Mouse (Mus musculus) bone marrow macrophage, adult 2 months (primary cell): Measurements from ENCODE around the gene Rexo1. TPM values are rescaled to one million over a fixed set of nuclear protein-coding genes. Genes with fewer than 3 reads are reported as not detected.

Experiments
- H3K27ac ChIP-seq: 2 replicates; pipeline ENCODE4 v1.5.1; 2012; ENCODE audit warnings: low read depth, low read length; ENCODE audit not compliant: insufficient read depth
- H3K4me1 ChIP-seq: 2 replicates; pipeline ENCODE4 v1.6.1; 2012; ENCODE audit warnings: low read length; ENCODE audit not compliant: control insufficient read depth, insufficient read depth
- H3K4me3 ChIP-seq: 2 replicates; pipeline ENCODE4 v1.5.1; 2012; ENCODE audit warnings: mild to moderate bottlenecking, low read length, moderate library complexity; ENCODE audit not compliant: insufficient read depth
- CTCF ChIP-seq: IDR thresholded peaks from 2 replicates; pipeline ENCODE4 v1.5.1; 2012; ENCODE audit warnings: low read depth, mild to moderate bottlenecking, low read length, moderate library complexity
- POLR2A ChIP-seq: IDR thresholded peaks from 2 replicates; pipeline ENCODE4 v1.6.1; 2012; ENCODE audit warnings: mild to moderate bottlenecking, low read depth, low read length, borderline replicate concordance
- polyA plus RNA-seq: library from polyadenylated mRNA; stranded (reverse); fragments of >200 nt; gene quantifications from 2 replicates; pipeline ENCODE4 v1.2.4, GENCODE M21; 2012; ENCODE audit not compliant: missing spikeins, insufficient read depth, insufficient read length

Rexo1 gene
- polyA plus RNA-seq, 1 experiment = 29.8 TPM

DNA sequence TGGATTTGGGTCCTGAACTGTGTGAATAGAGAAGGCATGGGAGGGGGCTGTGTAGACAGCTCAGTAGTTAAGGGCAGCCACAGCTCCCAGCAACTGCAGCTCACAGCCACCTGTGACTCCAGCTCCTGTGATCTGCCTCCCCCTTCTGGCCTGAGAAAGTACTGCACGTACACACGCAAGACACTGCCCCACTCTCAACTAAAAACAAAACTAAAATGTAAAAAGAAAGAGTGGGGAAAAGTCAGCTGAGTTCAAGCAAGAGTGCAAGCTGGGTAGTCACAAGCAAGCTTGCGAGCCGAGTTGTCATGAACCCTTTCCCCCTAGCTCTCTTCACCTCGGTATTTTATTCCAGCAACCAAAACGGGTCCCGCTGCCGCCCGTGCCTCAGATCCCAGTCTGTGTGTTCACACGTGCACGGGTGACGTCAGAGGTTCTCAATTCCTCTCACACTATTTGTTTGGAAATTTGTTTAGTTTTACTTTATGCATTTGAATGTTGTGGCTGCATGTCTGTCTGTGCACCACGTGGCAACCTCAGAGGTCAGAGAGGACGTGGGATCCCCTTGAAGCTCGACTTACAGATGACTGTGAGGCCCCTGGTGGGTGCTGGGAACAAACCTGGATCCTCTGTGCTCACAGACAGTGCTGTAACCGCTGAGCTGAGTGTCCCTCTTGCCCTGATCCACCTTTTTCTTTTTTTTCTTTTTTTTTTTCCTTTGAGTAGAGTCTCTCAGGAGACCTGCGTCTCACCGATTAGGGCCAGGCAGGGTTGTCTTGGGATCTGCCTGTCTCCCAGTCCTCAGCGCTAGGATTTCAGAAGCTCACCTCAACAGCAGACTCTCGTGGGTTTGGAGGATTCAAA is 51.7 kb downstream of the Rexo1 start:
- peak overlapping the region; percentile 57 for H3K4me3 ChIP-seq
- peak; percentile 57 for TF ChIP-seq CTCF
- no peak for TF ChIP-seq POLR2A
- H3K4me1 ChIP-seq = peaks cover 9% of the 10 kb centered on the region
- H3K27ac ChIP-seq = no peak overlapping the region

DNA sequence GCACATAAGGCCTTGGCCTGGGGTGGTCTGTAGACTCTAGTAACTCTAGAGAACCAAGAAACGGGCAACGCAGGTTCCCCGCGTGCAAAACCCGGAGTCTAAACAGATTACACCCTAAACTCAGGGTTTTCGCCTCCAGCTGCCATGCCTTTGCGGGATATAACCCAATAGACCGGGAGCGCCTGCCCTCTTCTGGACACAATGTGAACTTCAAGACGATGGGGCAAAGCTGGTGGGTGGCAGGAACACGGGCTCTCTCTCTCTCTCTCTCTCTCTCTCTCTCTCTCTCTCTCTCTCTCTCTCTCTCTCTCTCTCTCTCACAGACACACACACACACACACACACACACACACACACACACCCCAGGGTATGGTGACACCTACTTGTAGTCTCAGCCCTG is 55.1 kb downstream of the Rexo1 start:
- Histone ChIP-seq H3K4me1 (peaks cover 11% of the 10 kb centered on the region), H3K27ac (no peak overlapping the region), H3K4me3 (no peak overlapping the region)
- TF ChIP-seq POLR2A = no peak
- TF ChIP-seq CTCF = peak; percentile 33; the same call in 1 of the 2 replicates

DNA sequence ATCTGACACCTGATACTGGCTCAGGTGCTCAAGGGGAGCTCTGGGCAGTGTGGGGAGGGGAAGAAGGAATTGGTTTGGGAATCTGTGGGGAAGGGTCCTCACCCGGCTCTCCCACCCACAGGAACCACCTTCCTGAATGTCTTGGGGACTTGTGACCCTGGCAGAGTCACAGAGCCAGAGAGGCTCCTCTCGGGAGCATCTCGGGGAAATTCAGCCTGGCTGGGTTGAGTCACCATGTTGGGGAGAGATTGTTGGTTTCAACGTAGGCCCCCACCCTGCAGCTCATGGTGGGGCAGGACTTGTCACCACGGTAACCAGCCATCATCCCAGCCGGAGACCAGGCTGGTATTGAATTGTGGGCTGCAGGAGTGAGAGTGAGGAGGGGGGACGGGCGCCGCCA is 56.6 kb downstream of the Rexo1 start:
- Histone ChIP-seq H3K4me1 (peaks cover 3% of the 10 kb centered on the region), H3K4me3 (no peak overlapping the region), H3K27ac (no peak overlapping the region)
- TF ChIP-seq POLR2A = no peak
- no peak for TF ChIP-seq CTCF

- peak overlapping the region; percentile 3; the same call in 1 of the 2 replicates for H3K4me3 ChIP-seq
- TF ChIP-seq CTCF (no peak), POLR2A (no peak)
Observed at GRCm38 (mm10) chr10:80503599-80504220, 57.6 kb downstream of the Rexo1 start.

DNA sequence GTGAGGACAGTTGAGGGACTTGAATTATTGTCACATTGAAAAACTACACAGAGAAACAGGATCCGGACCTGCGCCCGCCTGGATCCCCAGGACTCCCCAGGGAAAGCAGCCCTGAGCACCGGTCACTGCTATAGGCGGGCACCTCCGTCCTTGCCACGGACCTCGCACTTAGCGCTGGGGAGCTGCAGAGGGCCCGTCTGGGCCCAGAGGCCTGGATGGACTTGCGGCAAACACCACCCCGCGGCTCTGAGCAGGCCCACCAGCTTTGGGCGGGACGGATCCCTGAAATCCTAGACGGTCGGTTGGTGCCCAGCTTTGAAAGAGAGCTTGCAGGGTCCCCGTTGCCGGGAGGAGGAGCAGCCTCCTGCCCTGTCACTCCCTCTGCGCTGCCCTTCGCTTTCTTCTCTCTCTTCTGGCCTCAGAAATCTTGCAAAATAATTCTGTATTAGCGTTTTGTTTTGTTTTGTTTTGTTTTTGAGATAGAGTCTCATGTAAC is 58.5 kb downstream of the Rexo1 start:
- no peak overlapping the region for H3K27ac ChIP-seq
- TF ChIP-seq CTCF = no peak
- H3K4me3 ChIP-seq = no peak overlapping the region
- H3K4me1 ChIP-seq = 0 out of 2 replicates have a peak, but pooled peaks cover 3% of the 10 kb centered on the region

More at GRCm38 (mm10) chr10:80503599-80504220, 57.6 kb downstream of the Rexo1 start:
- 0 out of 2 replicates have a peak, but pooled peaks cover 3% of the 10 kb centered on the region for H3K4me1 ChIP-seq
- H3K27ac ChIP-seq = no peak overlapping the region

GRCm38 (mm10) chr10:80502291-80502690 is 59.1 kb downstream of the Rexo1 start:
- TF ChIP-seq CTCF (no peak), POLR2A (no peak)

DNA sequence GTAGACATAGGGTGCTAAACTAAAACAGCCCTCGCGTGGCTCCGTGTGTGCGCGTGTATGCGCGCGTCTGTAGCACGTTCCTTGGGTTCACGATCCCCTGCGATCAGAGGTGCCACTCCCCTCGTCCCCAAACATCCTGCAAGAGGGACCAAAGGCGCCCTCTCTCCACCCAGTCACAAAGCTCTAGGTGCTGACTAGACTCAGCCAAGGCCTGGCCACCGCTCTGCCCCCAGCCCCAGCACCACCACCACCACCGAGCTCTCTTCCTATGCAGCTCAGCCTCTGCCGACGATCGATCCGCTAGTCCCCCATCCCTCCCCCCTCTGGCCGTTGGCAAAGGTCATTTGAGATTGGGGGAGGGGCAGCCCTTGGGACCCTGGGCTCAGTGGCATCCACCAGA is 64.9 kb downstream of the Rexo1 start:
- no peak overlapping the region for H3K27ac ChIP-seq
- TF ChIP-seq CTCF = no peak
- TF ChIP-seq POLR2A = no peak
- no peak overlapping the region for H3K4me3 ChIP-seq
- H3K4me1 ChIP-seq = no peaks in the 10 kb centered on the region

More at GRCm38 (mm10) chr10:80502291-80502690, 59.1 kb downstream of the Rexo1 start:
- Histone ChIP-seq H3K27ac (no peak overlapping the region), H3K4me1 (0 out of 2 replicates have a peak, but pooled peaks cover 3% of the 10 kb centered on the region), H3K4me3 (no peak overlapping the region)

DNA sequence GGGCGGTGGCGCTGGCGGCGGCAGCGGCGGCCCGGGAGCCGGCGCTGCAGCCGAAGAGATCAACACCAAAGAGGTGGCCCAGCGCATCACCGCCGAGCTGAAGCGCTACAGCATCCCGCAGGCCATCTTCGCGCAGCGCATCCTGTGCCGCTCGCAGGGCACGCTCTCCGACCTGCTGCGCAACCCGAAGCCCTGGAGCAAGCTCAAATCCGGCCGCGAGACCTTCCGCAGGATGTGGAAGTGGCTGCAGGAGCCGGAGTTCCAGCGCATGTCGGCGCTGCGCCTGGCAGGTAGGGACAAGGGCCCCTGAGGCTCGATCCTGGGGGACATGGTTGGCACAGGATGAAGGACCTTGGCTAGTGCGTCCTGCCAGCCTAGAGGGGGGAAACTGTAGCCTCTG is 65.5 kb downstream of the Rexo1 start:
- H3K4me3 ChIP-seq = no peak overlapping the region
- H3K27ac ChIP-seq = no peak overlapping the region
- TF ChIP-seq POLR2A = no peak
- TF ChIP-seq CTCF = no peak
- H3K4me1 ChIP-seq = no peaks in the 10 kb centered on the region

GRCm38 (mm10) chr10:80494732-80495131 is 66.6 kb downstream of the Rexo1 start, which contains the start of gene Onecut3:
TSS of gene Onecut3 (plus strand) at chr10:80494835.
- no peaks in the 10 kb centered on the region for H3K4me1 ChIP-seq
- no peak for TF ChIP-seq POLR2A
- H3K27ac ChIP-seq = no peak within 1 kb of the TSS
- peak within 1 kb of the TSS; percentile 25; the same call in 1 of the 2 replicates for H3K4me3 ChIP-seq

Other genes starting within 250 kb of the Rexo1 start
- gene 2310011J03Rik, start 241.0 kb downstream of the Rexo1 start, polyA plus RNA-seq = 38.8 and 39.3 TPM in 2 replicates
- gene Pcsk4, start 232.1 kb downstream of the Rexo1 start, polyA plus RNA-seq = 2.2 and 2.5 TPM in 2 replicates
- 1.5 TPM in 1 of 2 replicates, not detected in the other for gene Reep6, start 231.6 kb downstream of the Rexo1 start, polyA plus RNA-seq
- gene Adamtsl5, start 213.1 kb downstream of the Rexo1 start, polyA plus RNA-seq = 7.6 and 8.8 TPM in 2 replicates
- gene Plk5, start 205.1 kb downstream of the Rexo1 start, polyA plus RNA-seq = not detected in 2 replicates
- 5.8 and 8.3 TPM in 2 replicates for gene Mex3d, start 173.9 kb downstream of the Rexo1 start, polyA plus RNA-seq
- gene Mbd3, start 162.0 kb downstream of the Rexo1 start, polyA plus RNA-seq = 55.6 and 58.2 TPM in 2 replicates
- gene Uqcr11, start 154.7 kb downstream of the Rexo1 start, polyA plus RNA-seq = 175 and 193 TPM in 2 replicates
- gene Tcf3, start 127.9 kb downstream of the Rexo1 start, polyA plus RNA-seq = 25.5 and 27.4 TPM in 2 replicates
- gene Onecut3, start 66.7 kb downstream of the Rexo1 start, polyA plus RNA-seq = not detected in 2 replicates
- not detected in 2 replicates for gene Atp8b3, start 22.4 kb downstream of the Rexo1 start, polyA plus RNA-seq
- gene Klf16, start 15.8 kb upstream of the Rexo1 start, polyA plus RNA-seq = 7.7 and 9.3 TPM in 2 replicates
- gene Abhd17a, start 28.8 kb upstream of the Rexo1 start, polyA plus RNA-seq = 63.2 and 67.3 TPM in 2 replicates
- gene Scamp4, start 41.3 kb upstream of the Rexo1 start, polyA plus RNA-seq = 29.3 and 35.4 TPM in 2 replicates
- 2.2 and 3.2 TPM in 2 replicates for gene Adat3, start 41.3 kb upstream of the Rexo1 start, polyA plus RNA-seq
- gene Gm49322, start 44.5 kb upstream of the Rexo1 start, polyA plus RNA-seq = 1.1 and 2.1 TPM in 2 replicates
- 87.3 and 98.4 TPM in 2 replicates for gene Csnk1g2, start 61.3 kb upstream of the Rexo1 start, polyA plus RNA-seq
- 20.9 and 22.7 TPM in 2 replicates for gene Btbd2, start 95.5 kb upstream of the Rexo1 start, polyA plus RNA-seq
- gene Mknk2, start 116.6 kb upstream of the Rexo1 start, polyA plus RNA-seq = 107 and 117 TPM in 2 replicates
- 53.3 and 53.8 TPM in 2 replicates for gene Mob3a, start 140.4 kb upstream of the Rexo1 start, polyA plus RNA-seq
- 11.0 and 25.2 TPM in 2 replicates for gene Izumo4, start 140.6 kb upstream of the Rexo1 start, polyA plus RNA-seq
- gene Ap3d1, start 180.7 kb upstream of the Rexo1 start, polyA plus RNA-seq = 121 and 129 TPM in 2 replicates
- 20.9 and 22.1 TPM in 2 replicates for gene Dot1l, start 193.6 kb upstream of the Rexo1 start, polyA plus RNA-seq
- gene Sf3a2, start 236.6 kb upstream of the Rexo1 start, polyA plus RNA-seq = 38.5 and 51.4 TPM in 2 replicates
- 117 and 122 TPM in 2 replicates for gene Plekhj1, start 237.1 kb upstream of the Rexo1 start, polyA plus RNA-seq
- not detected in 2 replicates for gene Amh, start 243.7 kb upstream of the Rexo1 start, polyA plus RNA-seq